Mouse (Mus musculus): ENCODE data around the gene Garem2.

DNA sequence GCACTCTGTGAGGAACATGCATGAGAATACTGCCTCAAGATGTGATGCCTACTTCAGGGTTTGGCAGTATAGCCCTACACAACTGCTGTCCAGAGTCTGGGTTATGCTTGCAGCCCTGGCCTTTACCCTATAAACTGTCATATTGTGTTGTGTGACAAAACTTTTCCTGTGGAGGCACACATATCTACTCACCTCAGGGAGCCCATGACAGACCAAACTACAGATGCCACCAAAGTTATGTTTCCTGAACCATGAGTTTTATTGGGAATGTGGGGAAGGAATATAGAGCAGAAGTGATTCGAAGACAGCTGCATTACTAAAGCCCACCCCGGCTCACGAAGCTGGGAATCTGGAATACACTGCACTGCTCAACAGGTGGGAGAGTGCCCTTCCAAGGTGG lies 1.6 kb upstream of the Garem2 start:
- no peak for TF ChIP-seq CTCF (IDR thresholded peaks at IDR 0.05; ENCODE audit: low read depth)
- TF ChIP-seq EP300 (IDR thresholded peaks at IDR 0.05; ENCODE audit: low read depth), result no peak
